Mouse (Mus musculus) thymus, postnatal 4 days (tissue): ENCODE data around the gene Tradd.
A peak's percentile ranks its signal among the peaks of the same experiment; 100 is the strongest.
"Not testable (repeated sequence)": the region's sequence is repeated elsewhere in the genome, so short reads cannot be mapped to it uniquely, and the experiment has no call there.

Experiments used
- DNase-seq: peaks from one replicate; pipeline ENCODE4 v3.0.0; 2021

Gene Tradd

GRCm38 (mm10) chr8:105235206-105235605 lies 29.2 kb downstream of the Tradd start:
- DNase-seq, result no peak

- DNase-seq, result no peak
These were observed 31.1 kb downstream of the Tradd start for GRCm38 (mm10) chr8:105233126-105233935.

- DNase-seq, result not testable (repeated sequence)
These were observed 32.1 kb downstream of the Tradd start for GRCm38 (mm10) chr8:105232321-105232693.

GRCm38 (mm10) chr8:105231503-105232320 lies 32.7 kb downstream of the Tradd start:
- DNase-seq, result no peak

- DNase-seq, result no peak
These were observed 38.5 kb downstream of the Tradd start for GRCm38 (mm10) chr8:105225917-105226316.

- no peak for DNase-seq
These were observed 39.2 kb downstream of the Tradd start for GRCm38 (mm10) chr8:105225272-105225593.

- peak; percentile 98 for DNase-seq
These were observed 39.8 kb downstream of the Tradd start, which contains the start of gene D230025D16Rik for GRCm38 (mm10) chr8:105224413-105225271. Gene D230025D16Rik, plus strand, starts transcription at chr8:105225145.

GRCm38 (mm10) chr8:105223850-105224249 lies 40.6 kb downstream of the Tradd start:
- no peak for DNase-seq

- DNase-seq, result no peak
These were observed 46.4 kb downstream of the Tradd start for GRCm38 (mm10) chr8:105217926-105218522.

GRCm38 (mm10) chr8:105214104-105214503 lies 50.3 kb downstream of the Tradd start:
- no peak for DNase-seq

GRCm38 (mm10) chr8:105209153-105210110 lies 55.0 kb downstream of the Tradd start:
- DNase-seq, result no peak
